Mouse (Mus musculus): ENCODE measurements around the gene Trip6.
A peak's percentile ranks its signal among the peaks of the same experiment; 100 is the strongest.

DNA sequence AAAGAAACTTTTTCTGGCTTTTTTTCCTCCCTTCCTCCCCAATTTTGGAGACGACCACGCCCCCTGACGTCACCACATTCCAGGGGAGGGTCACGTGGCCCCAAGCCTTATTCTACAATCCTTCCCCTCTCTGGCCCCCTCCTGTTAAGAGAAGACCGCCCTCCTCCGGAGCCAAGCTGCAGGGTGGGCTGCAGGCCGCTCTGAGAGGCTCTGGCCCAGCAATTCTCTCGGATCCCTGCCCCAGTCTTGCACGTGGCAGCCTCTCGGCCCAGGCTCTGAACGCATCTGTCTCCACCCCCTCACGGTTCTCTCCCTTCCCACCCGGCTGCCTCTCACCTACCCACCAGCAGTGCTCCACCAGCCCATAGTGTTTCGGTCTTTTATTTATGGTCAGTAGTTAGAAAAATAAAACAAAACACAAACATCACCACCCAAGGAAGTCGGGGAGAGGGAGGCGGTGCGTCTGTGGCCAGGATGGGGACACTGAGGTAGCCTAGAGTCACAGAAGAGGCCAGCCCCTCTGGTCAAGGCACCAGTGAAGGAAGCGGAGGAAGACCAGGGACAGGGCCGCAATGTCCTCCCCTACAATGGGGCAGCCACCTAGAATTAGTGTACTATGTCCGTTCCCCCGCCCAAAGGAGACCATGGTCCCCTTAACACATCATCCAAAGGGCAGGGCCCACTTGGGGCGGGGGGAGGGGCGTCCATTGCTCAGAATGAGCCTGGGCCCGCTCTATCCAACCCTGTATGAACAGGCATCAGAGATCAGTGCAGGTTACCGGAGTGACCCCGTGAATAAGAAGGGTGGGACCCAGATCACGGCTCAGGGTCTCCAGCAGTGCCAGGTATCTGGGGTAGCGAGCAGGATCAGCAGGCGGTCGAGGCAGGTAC is at the start of gene Trip6:
- TF ChIP-seq CTCF (IDR thresholded peaks at IDR 0.05; ENCODE audit: low read depth), result peak; percentile 62
- TF ChIP-seq EP300 (optimal IDR thresholded peaks at IDR 0.05), result no peak

Measured in stomach, postnatal 0 days (tissue).